Mouse (Mus musculus): ENCODE measurements around the gene Cx3cr1. TPM values are rescaled to one million over a fixed set of nuclear protein-coding genes. Genes with fewer than 3 reads are reported as not detected.

Cx3cr1 gene
- polyA plus RNA-seq, 1 experiment from 2014 or later = not detected

GRCm38 (mm10) chr9:120058730-120059129 lies 10.9 kb downstream of the Cx3cr1 start:
- in situ Hi-C loops (cut with MboI; ENCODE audit: low pct_unique_long_range_greater_than_20kb) = no loop called here
- no peak for TF ChIP-seq CTCF (IDR thresholded peaks at IDR 0.05)
- POLR2A ChIA-PET = no interaction called here
- DNase-seq (ENCODE audit: low read depth, low spot score) (no peak), ATAC-seq (no peak)
- CTCF ChIA-PET = interaction anchor here (1.6 kb wide), 1 partner anchor 14 kb away, joined by 4 read pairs; no protein-coding TSS in a partner anchor
- no peaks in the 10 kb centered on the region for H3K27me3 ChIP-seq

- no peak for DNase-seq (ENCODE audit: low read depth, low spot score)
- POLR2A ChIA-PET = no interaction called here
- in situ Hi-C loops (cut with MboI; ENCODE audit: low pct_unique_long_range_greater_than_20kb) = no loop called here
- no peak for TF ChIP-seq CTCF (IDR thresholded peaks at IDR 0.05)
- ATAC-seq = no peak
- no peaks in the 10 kb centered on the region for H3K27me3 ChIP-seq
- CTCF ChIA-PET = interaction anchor here (1.5 kb wide), 1 partner anchor 29 kb away, joined by 3 read pairs; no protein-coding TSS in a partner anchor
Measured at GRCm38 (mm10) chr9:120056201-120056600, 13.5 kb downstream of the Cx3cr1 start.

GRCm38 (mm10) chr9:120054545-120055277 lies 15.0 kb downstream of the Cx3cr1 start:
- no peaks in the 10 kb centered on the region for H3K27me3 ChIP-seq
- no peak for ATAC-seq
- DNase-seq (ENCODE audit: low read depth, low spot score) = no peak
- TF ChIP-seq CTCF (IDR thresholded peaks at IDR 0.05) = no peak
- ChIA-PET POLR2A (no interaction called here), CTCF (no interaction called here)
- in situ Hi-C loops (cut with MboI; ENCODE audit: low pct_unique_long_range_greater_than_20kb) = no loop called here

- ChIA-PET CTCF (interaction anchor here (2.7 kb wide), 1 partner anchor 24 kb away, joined by 8 read pairs; no protein-coding TSS in a partner anchor), POLR2A (interaction anchor here (0.6 kb wide), 1 partner anchor 57 kb away, joined by 4 read pairs; no protein-coding TSS in a partner anchor)
- no peak for TF ChIP-seq CTCF (IDR thresholded peaks at IDR 0.05)
- DNase-seq (ENCODE audit: low read depth, low spot score) = peak; percentile 15
- in situ Hi-C loops (cut with MboI; ENCODE audit: low pct_unique_long_range_greater_than_20kb) = no loop called here
- no peaks in the 10 kb centered on the region for H3K27me3 ChIP-seq
- ATAC-seq = no peak
Measured at GRCm38 (mm10) chr9:120049407-120049806, 20.3 kb downstream of the Cx3cr1 start.

GRCm38 (mm10) chr9:120048495-120048894 lies 21.2 kb downstream of the Cx3cr1 start:
- in situ Hi-C loops (cut with MboI; ENCODE audit: low pct_unique_long_range_greater_than_20kb) = no loop called here
- ChIA-PET CTCF (interaction anchor here (1.0 to 2.7 kb wide), 3 partner anchors 15 to 24 kb away, joined by 3 to 8 read pairs (median 3); no protein-coding TSS in a partner anchor), POLR2A (no interaction called here)
- no peaks in the 10 kb centered on the region for H3K27me3 ChIP-seq
- no peak for DNase-seq (ENCODE audit: low read depth, low spot score)
- ATAC-seq = no peak
- no peak for TF ChIP-seq CTCF (IDR thresholded peaks at IDR 0.05)

- TF ChIP-seq CTCF (IDR thresholded peaks at IDR 0.05) = no peak
- ChIA-PET POLR2A (no interaction called here), CTCF (interaction anchor here (1.4 kb wide), 1 partner anchor 9 kb away, joined by 3 read pairs; no protein-coding TSS in a partner anchor)
- DNase-seq (ENCODE audit: low read depth, low spot score) (no peak), ATAC-seq (no peak)
- H3K27me3 ChIP-seq = no peaks in the 10 kb centered on the region
- in situ Hi-C loops (cut with MboI; ENCODE audit: low pct_unique_long_range_greater_than_20kb) = no loop called here
Measured at GRCm38 (mm10) chr9:120043115-120043514, 26.6 kb downstream of the Cx3cr1 start.

GRCm38 (mm10) chr9:120037414-120037813 lies 32.3 kb downstream of the Cx3cr1 start:
- in situ Hi-C loops (cut with MboI; ENCODE audit: low pct_unique_long_range_greater_than_20kb) = no loop called here
- ChIA-PET CTCF (no interaction called here), POLR2A (no interaction called here)
- TF ChIP-seq CTCF (IDR thresholded peaks at IDR 0.05) = no peak
- H3K27me3 ChIP-seq = no peaks in the 10 kb centered on the region
- ATAC-seq (no peak), DNase-seq (ENCODE audit: low read depth, low spot score) (no peak)

GRCm38 (mm10) chr9:120034375-120034774 lies 35.3 kb downstream of the Cx3cr1 start:
- no peak for TF ChIP-seq CTCF (IDR thresholded peaks at IDR 0.05)
- ATAC-seq = no peak
- ChIA-PET POLR2A (no interaction called here), CTCF (interaction anchor here (0.8 to 3.4 kb wide), 4 partner anchors 9 to 47 kb away, joined by 3 to 15 read pairs (median 3); no protein-coding TSS in a partner anchor)
- DNase-seq (ENCODE audit: low read depth, low spot score) = no peak
- in situ Hi-C loops (cut with MboI; ENCODE audit: low pct_unique_long_range_greater_than_20kb) = no loop called here
- no peaks in the 10 kb centered on the region for H3K27me3 ChIP-seq

GRCm38 (mm10) chr9:120032710-120033109 lies 37.0 kb downstream of the Cx3cr1 start:
- CTCF ChIA-PET = interaction anchor here (0.8 to 3.4 kb wide), 4 partner anchors 15 to 44 kb away, joined by 3 to 15 read pairs (median 3); no protein-coding TSS in a partner anchor
- H3K27me3 ChIP-seq = no peaks in the 10 kb centered on the region
- no peak for DNase-seq (ENCODE audit: low read depth, low spot score)
- POLR2A ChIA-PET = no interaction called here
- in situ Hi-C loops (cut with MboI; ENCODE audit: low pct_unique_long_range_greater_than_20kb) = no loop called here
- TF ChIP-seq CTCF (IDR thresholded peaks at IDR 0.05) = no peak
- no peak for ATAC-seq

- TF ChIP-seq CTCF (IDR thresholded peaks at IDR 0.05) = no peak
- POLR2A ChIA-PET = no interaction called here
- in situ Hi-C loops (cut with MboI; ENCODE audit: low pct_unique_long_range_greater_than_20kb) = no loop called here
- no peaks in the 10 kb centered on the region for H3K27me3 ChIP-seq
- no peak for ATAC-seq
- CTCF ChIA-PET = interaction anchor here (1.3 to 2.4 kb wide), 2 partner anchors 43 to 69 kb away, joined by 4 to 10 read pairs; no protein-coding TSS in a partner anchor
- DNase-seq (ENCODE audit: low read depth, low spot score) = no peak
Measured at GRCm38 (mm10) chr9:120030421-120030820, 39.3 kb downstream of the Cx3cr1 start.

GRCm38 (mm10) chr9:120029880-120030279 lies 39.8 kb downstream of the Cx3cr1 start:
- ATAC-seq (no peak), DNase-seq (ENCODE audit: low read depth, low spot score) (no peak)
- in situ Hi-C loops (cut with MboI; ENCODE audit: low pct_unique_long_range_greater_than_20kb) = loop anchor here (5.0 kb wide), 2 partner anchors 42 to 67 kb away; no protein-coding TSS in a partner anchor
- no peaks in the 10 kb centered on the region for H3K27me3 ChIP-seq
- CTCF ChIA-PET = interaction anchor here (1.3 to 2.4 kb wide), 2 partner anchors 43 to 69 kb away, joined by 4 to 10 read pairs; no protein-coding TSS in a partner anchor
- POLR2A ChIA-PET = no interaction called here
- TF ChIP-seq CTCF (IDR thresholded peaks at IDR 0.05) = no peak

Measured in Patski (cell line).